Mouse (Mus musculus): ENCODE data around the gene Fastkd1. TPM values are rescaled to one million over a fixed set of nuclear protein-coding genes. Genes with fewer than 3 reads are reported as not detected.
A peak's percentile ranks its signal among the peaks of the same experiment; 100 is the strongest.
"Not testable (repeated sequence)": the region's sequence is repeated elsewhere in the genome, so short reads cannot be mapped to it uniquely, and the experiment has no call there.

Fastkd1 gene
- polyA plus RNA-seq, 1 experiment from 2014 or later = 6.3 TPM

GRCm38 (mm10) chr2:69663827-69664476 lies 49.4 kb downstream of the Fastkd1 start:
- H3K4me2 ChIP-seq (ENCODE audit: low read depth, low read length) = no peak overlapping the region
- ATAC-seq (peak; percentile 33), DNase-seq (no peak)
- no peaks in the 10 kb centered on the region for H3K27me3 ChIP-seq (ENCODE audit: insufficient read depth, low read length)
- no peaks in the 10 kb centered on the region for H3K36me3 ChIP-seq (replicated peaks; ENCODE audit: insufficient read depth, low read length)
- 70% methylated on average over 13 of the region's 13 CpGs for WGBS (ENCODE audit: insufficient replicate concordance)
- H3K9ac ChIP-seq (replicated peaks) = no peak overlapping the region
- no peak overlapping the region for H3K4me3 ChIP-seq (ENCODE audit: low read depth, low read length)
- H3K4me1 ChIP-seq (ENCODE audit: insufficient read depth) = no peaks in the 10 kb centered on the region
- H3K9me3 ChIP-seq (ENCODE audit: low read length) = no peaks in the 10 kb centered on the region
- no peak for TF ChIP-seq EP300 (IDR thresholded peaks at IDR 0.05; ENCODE audit: low read depth)
- TF ChIP-seq CTCF (IDR thresholded peaks at IDR 0.05; ENCODE audit: low read depth) = no peak
- H3K27ac ChIP-seq (ENCODE audit: low read depth) = 0 out of 2 replicates have a peak overlapping the region, but pooled peaks have one; percentile 22

GRCm38 (mm10) chr2:69659326-69659725 lies 54.0 kb downstream of the Fastkd1 start:
- Histone ChIP-seq H3K27me3 (ENCODE audit: insufficient read depth, low read length) (no peaks in the 10 kb centered on the region), H3K4me1 (ENCODE audit: insufficient read depth) (no peaks in the 10 kb centered on the region), H3K4me3 (ENCODE audit: low read depth, low read length) (no peak overlapping the region), H3K36me3 (replicated peaks; ENCODE audit: insufficient read depth, low read length) (no peaks in the 10 kb centered on the region), H3K9me3 (ENCODE audit: low read length) (no peaks in the 10 kb centered on the region), H3K9ac (replicated peaks) (no peak overlapping the region), H3K27ac (ENCODE audit: low read depth) (no peak overlapping the region), H3K4me2 (ENCODE audit: low read depth, low read length) (no peak overlapping the region)
- no peak for ATAC-seq
- TF ChIP-seq EP300 (IDR thresholded peaks at IDR 0.05; ENCODE audit: low read depth) (no peak), CTCF (IDR thresholded peaks at IDR 0.05; ENCODE audit: low read depth) (no peak)
- DNase-seq = no peak
- 92% methylated on average over 4 of the region's 4 CpGs for WGBS (ENCODE audit: insufficient replicate concordance)

- no peak overlapping the region for H3K4me3 ChIP-seq (ENCODE audit: low read depth, low read length)
- H3K27me3 ChIP-seq (ENCODE audit: insufficient read depth, low read length) = no peaks in the 10 kb centered on the region
- no peak overlapping the region for H3K27ac ChIP-seq (ENCODE audit: low read depth)
- WGBS (ENCODE audit: insufficient replicate concordance) = 85% methylated on average over 5 of the region's 5 CpGs
- ATAC-seq = no peak
- TF ChIP-seq EP300 (IDR thresholded peaks at IDR 0.05; ENCODE audit: low read depth) (no peak), CTCF (IDR thresholded peaks at IDR 0.05; ENCODE audit: low read depth) (no peak)
- H3K36me3 ChIP-seq (replicated peaks; ENCODE audit: insufficient read depth, low read length) = no peaks in the 10 kb centered on the region
- H3K9me3 ChIP-seq (ENCODE audit: low read length) = no peaks in the 10 kb centered on the region
- H3K4me1 ChIP-seq (ENCODE audit: insufficient read depth) = peaks cover 4% of the 10 kb centered on the region
- H3K4me2 ChIP-seq (ENCODE audit: low read depth, low read length) = no peak overlapping the region
- DNase-seq = no peak
- H3K9ac ChIP-seq (replicated peaks) = no peak overlapping the region
Measured at GRCm38 (mm10) chr2:69649716-69650115, 63.6 kb downstream of the Fastkd1 start.

GRCm38 (mm10) chr2:69646726-69647490 lies 66.4 kb downstream of the Fastkd1 start, which contains the start of gene Bbs5:
Gene Bbs5, plus strand, starts transcription at chr2:69647171.
- WGBS (ENCODE audit: insufficient replicate concordance) = 4% methylated on average over 43 of the region's 43 CpGs
- H3K9me3 ChIP-seq (ENCODE audit: low read length) = no peaks in the 10 kb centered on the region
- peak within 1 kb of the TSS; percentile 64 for H3K9ac ChIP-seq (replicated peaks)
- H3K4me1 ChIP-seq (ENCODE audit: insufficient read depth) = peaks cover 4% of the 10 kb centered on the region
- DNase-seq (peak; percentile 90), ATAC-seq (peak; percentile 99)
- H3K4me3 ChIP-seq (ENCODE audit: low read depth, low read length) = peak within 1 kb of the TSS; percentile 68
- H3K4me2 ChIP-seq (ENCODE audit: low read depth, low read length) = peak within 1 kb of the TSS; percentile 92
- H3K27ac ChIP-seq (ENCODE audit: low read depth) = no peak within 1 kb of the TSS
- H3K27me3 ChIP-seq (ENCODE audit: insufficient read depth, low read length) = no peaks in the 10 kb centered on the region
- TF ChIP-seq EP300 (IDR thresholded peaks at IDR 0.05; ENCODE audit: low read depth) = no peak
- no peak for TF ChIP-seq CTCF (IDR thresholded peaks at IDR 0.05; ENCODE audit: low read depth)
- no peaks in the 10 kb centered on the region for H3K36me3 ChIP-seq (replicated peaks; ENCODE audit: insufficient read depth, low read length)

- no peak for DNase-seq
- ATAC-seq = no peak
- Histone ChIP-seq H3K27me3 (ENCODE audit: insufficient read depth, low read length) (no peaks in the 10 kb centered on the region), H3K9me3 (ENCODE audit: low read length) (no peaks in the 10 kb centered on the region), H3K4me3 (ENCODE audit: low read depth, low read length) (no peak overlapping the region), H3K9ac (replicated peaks) (no peak overlapping the region), H3K36me3 (replicated peaks; ENCODE audit: insufficient read depth, low read length) (no peaks in the 10 kb centered on the region), H3K4me1 (ENCODE audit: insufficient read depth) (peaks cover 4% of the 10 kb centered on the region), H3K4me2 (ENCODE audit: low read depth, low read length) (no peak overlapping the region), H3K27ac (ENCODE audit: low read depth) (no peak overlapping the region)
- no peak for TF ChIP-seq EP300 (IDR thresholded peaks at IDR 0.05; ENCODE audit: low read depth)
- TF ChIP-seq CTCF (IDR thresholded peaks at IDR 0.05; ENCODE audit: low read depth) = no peak
- 83% methylated on average over 11 of the region's 11 CpGs for WGBS (ENCODE audit: insufficient replicate concordance)
Measured at GRCm38 (mm10) chr2:69644968-69645617, 68.2 kb downstream of the Fastkd1 start.

GRCm38 (mm10) chr2:69640100-69640499 lies 73.2 kb downstream of the Fastkd1 start:
- Histone ChIP-seq H3K27me3 (ENCODE audit: insufficient read depth, low read length) (no peaks in the 10 kb centered on the region), H3K27ac (ENCODE audit: low read depth) (no peak overlapping the region), H3K9ac (replicated peaks) (no peak overlapping the region), H3K4me3 (ENCODE audit: low read depth, low read length) (no peak overlapping the region), H3K4me1 (ENCODE audit: insufficient read depth) (no peaks in the 10 kb centered on the region), H3K36me3 (replicated peaks; ENCODE audit: insufficient read depth, low read length) (no peaks in the 10 kb centered on the region), H3K4me2 (ENCODE audit: low read depth, low read length) (no peak overlapping the region), H3K9me3 (ENCODE audit: low read length) (no peaks in the 10 kb centered on the region)
- 70% methylated on average over 10 of the region's 10 CpGs for WGBS (ENCODE audit: insufficient replicate concordance)
- ATAC-seq (no peak), DNase-seq (no peak)
- TF ChIP-seq CTCF (IDR thresholded peaks at IDR 0.05; ENCODE audit: low read depth) = no peak
- TF ChIP-seq EP300 (IDR thresholded peaks at IDR 0.05; ENCODE audit: low read depth) = no peak

GRCm38 (mm10) chr2:69637989-69638388 lies 75.3 kb downstream of the Fastkd1 start:
- DNase-seq; H3K9ac ChIP-seq (replicated peaks); H3K36me3 ChIP-seq (replicated peaks; ENCODE audit: insufficient read depth, low read length); H3K27me3 ChIP-seq (ENCODE audit: insufficient read depth, low read length); H3K4me1 ChIP-seq (ENCODE audit: insufficient read depth); H3K9me3 ChIP-seq (ENCODE audit: low read length); H3K27ac ChIP-seq (ENCODE audit: low read depth); H3K4me2 ChIP-seq (ENCODE audit: low read depth, low read length); ATAC-seq; H3K4me3 ChIP-seq (ENCODE audit: low read depth, low read length): not testable (repeated sequence)
- WGBS (ENCODE audit: insufficient replicate concordance) = 69% methylated on average over 7 of the region's 7 CpGs
